Mouse (Mus musculus) cortical plate, adult 2 months (tissue): ENCODE results near the gene Rfx7. TPM values are rescaled to one million over a fixed set of nuclear protein-coding genes. Genes with fewer than 3 reads are reported as not detected.
"Not testable (repeated sequence)": the region's sequence is repeated elsewhere in the genome, so short reads cannot be mapped to it uniquely, and the experiment has no call there.

ENCODE experiments used
- H3K27ac ChIP-seq: fragments of 200-500 bp; 2 replicates; pipeline ENCODE4 v1.5.1; 2012; ENCODE audit warnings: low read length, control low read depth, inconsistent platforms; ENCODE audit not compliant: insufficient read depth
- H3K4me1 ChIP-seq: fragments of 200-500 bp; 2 replicates; pipeline ENCODE4 v1.6.1; 2011; ENCODE audit warnings: low read length; ENCODE audit not compliant: control insufficient read depth, insufficient read depth
- H3K4me3 ChIP-seq: fragments of 200-500 bp; 2 replicates; pipeline ENCODE4 v1.5.1; 2011; ENCODE audit warnings: mild to moderate bottlenecking, low read length, control low read depth; ENCODE audit not compliant: insufficient read depth
- CTCF ChIP-seq: fragments of 200-500 bp; IDR thresholded peaks from 2 replicates; pipeline ENCODE4 v1.5.1; 2011; ENCODE audit warnings: mild to moderate bottlenecking, control low read depth, low read length; ENCODE audit not compliant: insufficient read depth; ENCODE audit errors: extremely low read depth
- POLR2A ChIP-seq: fragments of 200-500 bp; IDR thresholded peaks from 2 replicates; pipeline ENCODE4 v1.6.1; 2011; ENCODE audit warnings: mild to moderate bottlenecking, low read length, control low read depth; ENCODE audit not compliant: insufficient read depth; ENCODE audit errors: extremely low read depth
- polyA plus RNA-seq: library from polyadenylated mRNA; depleted of rRNA; stranded (reverse); fragments of >200 nt; gene quantifications from 2 replicates; pipeline ENCODE4 v1.2.3, GENCODE M21; 2012

Rfx7 gene
- polyA plus RNA-seq, 1 experiment, result 16.0 TPM

GRCm38 (mm10) chr9:72636547-72636946 lies 104.5 kb downstream of the Rfx7 start:
- Histone ChIP-seq H3K27ac (no peak overlapping the region), H3K4me1 (no peaks in the 10 kb centered on the region), H3K4me3 (no peak overlapping the region)
- TF ChIP-seq CTCF (no peak), POLR2A (no peak)

- Histone ChIP-seq H3K27ac (no peak overlapping the region), H3K4me1 (no peaks in the 10 kb centered on the region), H3K4me3 (no peak overlapping the region)
- TF ChIP-seq POLR2A, result no peak
- no peak for TF ChIP-seq CTCF
Observed at GRCm38 (mm10) chr9:72637243-72637642, 105.2 kb downstream of the Rfx7 start.

- Histone ChIP-seq H3K27ac (0 out of 2 replicates have a peak overlapping the region, but pooled peaks have one; percentile 4), H3K4me3 (peak overlapping the region; percentile 1; the same call in 1 of the 2 replicates), H3K4me1 (no peaks in the 10 kb centered on the region)
- TF ChIP-seq CTCF (no peak), POLR2A (no peak)
Observed at GRCm38 (mm10) chr9:72638951-72639842, 107.2 kb downstream of the Rfx7 start.

GRCm38 (mm10) chr9:72639843-72640621 lies 108.0 kb downstream of the Rfx7 start:
- Histone ChIP-seq H3K4me3 (peak overlapping the region; percentile 1; the same call in 1 of the 2 replicates), H3K4me1 (no peaks in the 10 kb centered on the region), H3K27ac (peak overlapping the region; percentile 14; the same call in 1 of the 2 replicates)
- TF ChIP-seq POLR2A (peak; percentile 53; the same call in 1 of the 2 replicates), CTCF (no peak)

GRCm38 (mm10) chr9:72640642-72641041 lies 108.6 kb downstream of the Rfx7 start:
- Histone ChIP-seq H3K27ac (peak overlapping the region; percentile 14; the same call in 1 of the 2 replicates), H3K4me1 (no peaks in the 10 kb centered on the region), H3K4me3 (no peak overlapping the region)
- TF ChIP-seq POLR2A, result no peak
- TF ChIP-seq CTCF, result no peak

- TF ChIP-seq POLR2A, result no peak
- TF ChIP-seq CTCF, result no peak
- no peaks in the 10 kb centered on the region for H3K4me1 ChIP-seq
- H3K27ac ChIP-seq, result peak overlapping the region; percentile 14; the same call in 1 of the 2 replicates
- H3K4me3 ChIP-seq, result no peak overlapping the region
Observed at GRCm38 (mm10) chr9:72641093-72641680, 109.1 kb downstream of the Rfx7 start.

- H3K4me1 ChIP-seq, H3K4me3 ChIP-seq, H3K27ac ChIP-seq: not testable (repeated sequence)
Observed at GRCm38 (mm10) chr9:72642756-72643447, 110.9 kb downstream of the Rfx7 start.

GRCm38 (mm10) chr9:72643651-72644417 lies 111.8 kb downstream of the Rfx7 start:
- Histone ChIP-seq H3K4me3 (no peak overlapping the region), H3K4me1 (no peaks in the 10 kb centered on the region), H3K27ac (no peak overlapping the region)
- no peak for TF ChIP-seq POLR2A
- no peak for TF ChIP-seq CTCF
